Mouse (Mus musculus): Measurements from ENCODE around the gene Spatc1l.

The Spatc1l gene

GRCm38 (mm10) chr10:76602690-76603089 is 40.6 kb downstream of the Spatc1l start:
- DNase-seq (ENCODE audit: low read depth): no peak

- DNase-seq (ENCODE audit: low read depth): no peak
These were observed 50.4 kb downstream of the Spatc1l start for GRCm38 (mm10) chr10:76612473-76612872.
